Mouse (Mus musculus) forebrain, embryonic 14.5 days (tissue): ENCODE measurements around the gene Socs3. TPM values are rescaled to one million over a fixed set of nuclear protein-coding genes. Genes with fewer than 3 reads are reported as not detected.

Experiments
- ATAC-seq: fragments of 200-750 bp; cut with Nextera tagmentation; 2 replicates; pipeline ENCODE4 v1.8.0; 2017; ENCODE audit warnings: mild to moderate bottlenecking, moderate library complexity
- DNase-seq: peaks from one replicate; pipeline ENCODE4 v3.0.0-alpha.2; 2015; ENCODE audit warnings: low spot score
- H3K27ac ChIP-seq: fragments of 300-500 bp; sonication (generic); 2 replicates; pipeline ENCODE4 v1.5.1; 2014; ENCODE audit warnings: low read depth, mild to moderate bottlenecking, control low read depth, low read length, moderate library complexity
- H3K27me3 ChIP-seq: fragments of 300-500 bp; sonication (generic); replicated peaks from 2 replicates; pipeline ENCODE4 v1.6.1; 2014; ENCODE audit warnings: low read length, control low read depth, mixed read lengths; ENCODE audit not compliant: control insufficient read depth, insufficient read depth
- H3K36me3 ChIP-seq: fragments of 300-500 bp; sonication (generic); 2 replicates; pipeline ENCODE4 v1.6.1; 2014; ENCODE audit warnings: low read length, control low read depth; ENCODE audit not compliant: control insufficient read depth, insufficient read depth
- H3K4me1 ChIP-seq: fragments of 300-500 bp; sonication (generic); 2 replicates; pipeline ENCODE4 v1.6.1; 2014; ENCODE audit warnings: antibody characterized with exemption, low read length, control low read depth; ENCODE audit not compliant: control insufficient read depth, insufficient read depth
- H3K4me2 ChIP-seq: fragments of 300-500 bp; sonication (generic); 2 replicates; pipeline ENCODE4 v1.6.1; 2014; ENCODE audit warnings: mild to moderate bottlenecking, control low read depth, low read length
- H3K4me3 ChIP-seq: fragments of 300-500 bp; sonication (generic); 2 replicates; pipeline ENCODE4 v1.5.1; 2014; ENCODE audit warnings: low read depth, low read length, control low read depth
- H3K9ac ChIP-seq: fragments of 300-500 bp; sonication (generic); 2 replicates; pipeline ENCODE4 v1.6.1; 2014; ENCODE audit warnings: mild to moderate bottlenecking, low read length, control low read depth, moderate library complexity
- H3K9me3 ChIP-seq: fragments of 300-500 bp; sonication (generic); replicated peaks from 2 replicates; pipeline ENCODE4 v1.6.1; 2016; ENCODE audit warnings: low read length, control low read depth, mixed read lengths; ENCODE audit not compliant: control insufficient read depth
- WGBS: fragments of 180-500 bp; shearing (Covaris S2); extraction: QIAGEN DNeasy Blood & Tissue Kit; methylation state at CpG from one replicate; pipeline ENCODE4 v1.1.7; 2014; 5-methylcytosine and 5-hydroxymethylcytosine counted together
- polyA plus RNA-seq: library from polyadenylated mRNA; unstranded; fragments of >200 nt; fragmentation: Nextera tagmentation; extraction: Ambion mirVana; gene quantifications from 2 replicates; pipeline ENCODE4 v1.2.1, GENCODE M21; 2014

Socs3 gene
- polyA plus RNA-seq, 1 experiment from 2014 or later = 8.1 TPM

GRCm38 (mm10) chr11:117958197-117958596 is 11.7 kb downstream of the Socs3 start:
- DNase-seq (no peak), ATAC-seq (no peak)
- H3K4me2 ChIP-seq = no peak overlapping the region
- no peak overlapping the region for H3K9ac ChIP-seq
- H3K9me3 ChIP-seq = no peaks in the 10 kb centered on the region
- H3K27me3 ChIP-seq = no peaks in the 10 kb centered on the region
- peaks cover 11% of the 10 kb centered on the region for H3K4me1 ChIP-seq
- H3K36me3 ChIP-seq = no peaks in the 10 kb centered on the region
- no peak overlapping the region for H3K27ac ChIP-seq
- no peak overlapping the region for H3K4me3 ChIP-seq
- WGBS = 63% methylated on average over 7 of the region's 7 CpGs

DNA sequence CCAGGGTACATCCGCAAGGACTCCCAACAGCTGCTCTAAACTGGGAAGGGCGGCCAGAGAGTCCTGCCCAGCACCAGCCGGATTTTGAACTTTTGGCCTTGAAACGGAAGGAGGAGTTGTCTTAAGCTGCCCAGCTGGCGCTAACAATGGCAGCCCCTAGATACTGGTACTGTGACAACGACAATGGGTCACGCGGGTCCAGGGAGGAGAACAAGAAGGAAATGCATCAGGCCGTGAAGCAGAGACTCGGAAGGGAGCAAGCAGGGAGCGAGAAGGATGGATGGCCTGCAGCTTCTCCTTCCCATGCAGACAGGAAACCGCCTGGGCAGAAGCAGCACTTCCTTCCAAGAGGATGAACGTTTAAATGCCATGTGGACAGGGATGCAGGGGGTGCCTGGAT is 14.2 kb downstream of the Socs3 start:
- no peak overlapping the region for H3K9ac ChIP-seq
- no peaks in the 10 kb centered on the region for H3K27me3 ChIP-seq
- peaks cover 5% of the 10 kb centered on the region for H3K4me1 ChIP-seq
- no peak overlapping the region for H3K4me2 ChIP-seq
- H3K36me3 ChIP-seq = no peaks in the 10 kb centered on the region
- ATAC-seq = no peak
- H3K27ac ChIP-seq = no peak overlapping the region
- H3K9me3 ChIP-seq = no peaks in the 10 kb centered on the region
- DNase-seq = no peak
- WGBS = 70% methylated on average over 13 of the region's 13 CpGs
- no peak overlapping the region for H3K4me3 ChIP-seq

DNA sequence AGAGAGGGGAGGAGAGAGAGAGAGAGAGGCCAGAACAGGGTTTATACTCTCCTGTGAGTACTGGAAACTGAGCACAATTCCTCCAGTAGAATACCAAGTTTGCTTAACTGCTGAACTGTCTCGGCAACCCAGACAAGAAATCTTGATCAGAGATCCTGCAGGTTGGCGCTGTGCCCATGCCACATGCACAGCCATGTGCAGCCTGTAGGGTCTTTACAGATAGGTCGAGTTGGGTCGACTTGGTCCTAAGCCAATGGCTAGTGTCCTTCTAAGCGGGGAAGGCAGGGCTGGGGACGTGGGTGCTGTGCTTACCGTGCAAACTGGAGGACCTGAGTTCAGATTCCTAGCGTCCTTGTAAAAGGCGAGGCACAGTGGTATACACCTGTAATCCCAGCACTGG is 15.0 kb downstream of the Socs3 start:
- ATAC-seq (no peak), DNase-seq (no peak)
- Histone ChIP-seq H3K4me3 (no peak overlapping the region), H3K4me1 (peaks cover 5% of the 10 kb centered on the region), H3K9ac (no peak overlapping the region), H3K36me3 (no peaks in the 10 kb centered on the region), H3K27me3 (no peaks in the 10 kb centered on the region), H3K9me3 (no peaks in the 10 kb centered on the region), H3K27ac (no peak overlapping the region), H3K4me2 (no peak overlapping the region)
- 77% methylated on average over 9 of the region's 9 CpGs for WGBS

- Histone ChIP-seq H3K36me3 (no peaks in the 10 kb centered on the region), H3K9ac (no peak overlapping the region), H3K4me2 (no peak overlapping the region), H3K27ac (no peak overlapping the region), H3K9me3 (no peaks in the 10 kb centered on the region), H3K27me3 (no peaks in the 10 kb centered on the region), H3K4me3 (no peak overlapping the region), H3K4me1 (peaks cover 5% of the 10 kb centered on the region)
- DNase-seq (peak; percentile 38), ATAC-seq (no peak)
- 63% methylated on average over 2 of the region's 2 CpGs for WGBS
These were observed 15.8 kb downstream of the Socs3 start for GRCm38 (mm10) chr11:117954094-117954493.

GRCm38 (mm10) chr11:117952174-117952933 is 17.5 kb downstream of the Socs3 start:
- DNase-seq (no peak), ATAC-seq (no peak)
- H3K9ac ChIP-seq = no peak overlapping the region
- H3K27ac ChIP-seq = no peak overlapping the region
- H3K4me3 ChIP-seq = no peak overlapping the region
- H3K36me3 ChIP-seq = no peaks in the 10 kb centered on the region
- H3K4me1 ChIP-seq = no peaks in the 10 kb centered on the region; the same call in 1 of the 2 replicates
- H3K27me3 ChIP-seq = no peaks in the 10 kb centered on the region
- H3K4me2 ChIP-seq = no peak overlapping the region
- WGBS = 77% methylated on average over 9 of the region's 9 CpGs
- H3K9me3 ChIP-seq = no peaks in the 10 kb centered on the region

GRCm38 (mm10) chr11:117951391-117951790 is 18.5 kb downstream of the Socs3 start:
- H3K27ac ChIP-seq = no peak overlapping the region
- H3K27me3 ChIP-seq = no peaks in the 10 kb centered on the region
- no peak overlapping the region for H3K4me2 ChIP-seq
- no peak overlapping the region for H3K4me3 ChIP-seq
- H3K4me1 ChIP-seq = no peaks in the 10 kb centered on the region; the same call in 1 of the 2 replicates
- no peaks in the 10 kb centered on the region for H3K9me3 ChIP-seq
- no peak for ATAC-seq
- H3K9ac ChIP-seq = no peak overlapping the region
- 88% methylated on average over 6 of the region's 6 CpGs for WGBS
- H3K36me3 ChIP-seq = no peaks in the 10 kb centered on the region
- DNase-seq = no peak

GRCm38 (mm10) chr11:117949392-117950091 is 20.3 kb downstream of the Socs3 start:
- H3K27ac ChIP-seq = 0 out of 2 replicates have a peak overlapping the region, but pooled peaks have one; percentile 1
- peak overlapping the region; percentile 57 for H3K4me2 ChIP-seq
- H3K9me3 ChIP-seq = no peaks in the 10 kb centered on the region
- no peaks in the 10 kb centered on the region for H3K36me3 ChIP-seq
- H3K9ac ChIP-seq = peak overlapping the region; percentile 67
- H3K27me3 ChIP-seq = no peaks in the 10 kb centered on the region
- 2% methylated on average over 49 of the region's 49 CpGs for WGBS
- no peaks in the 10 kb centered on the region; the same call in 1 of the 2 replicates for H3K4me1 ChIP-seq
- H3K4me3 ChIP-seq = peak overlapping the region; percentile 19
- ATAC-seq (peak; percentile 83), DNase-seq (peak; percentile 80)

- WGBS = 81% methylated on average over 10 of the region's 10 CpGs
These were observed 22.8 kb downstream of the Socs3 start for GRCm38 (mm10) chr11:117946996-117947419.

More at GRCm38 (mm10) chr11:117946996-117947419, 22.8 kb downstream of the Socs3 start:
- no peak overlapping the region for H3K9ac ChIP-seq
- no peaks in the 10 kb centered on the region for H3K36me3 ChIP-seq
- H3K4me2 ChIP-seq = no peak overlapping the region
- H3K27ac ChIP-seq = no peak overlapping the region
- ATAC-seq = no peak
- no peak for DNase-seq
- no peak overlapping the region for H3K4me3 ChIP-seq
- no peaks in the 10 kb centered on the region; the same call in 1 of the 2 replicates for H3K4me1 ChIP-seq
- no peaks in the 10 kb centered on the region for H3K27me3 ChIP-seq
- no peaks in the 10 kb centered on the region for H3K9me3 ChIP-seq
